Mouse (Mus musculus) splenic B cell, adult 2 months (primary cell): ENCODE results near the gene Taco1.
A peak's percentile ranks its signal among the peaks of the same experiment; 100 is the strongest.
"Not testable (repeated sequence)": the region's sequence is repeated elsewhere in the genome, so short reads cannot be mapped to it uniquely, and the experiment has no call there.

Experiments used
- DNase-seq: peaks from one replicate; pipeline ENCODE4 v3.0.0-alpha.2; 2011; ENCODE audit warnings: low read depth, low spot score
- H3K27me3 ChIP-seq: 2 replicates; pipeline ENCODE4 v1.6.1; 2012; ENCODE audit warnings: mild to moderate bottlenecking, low read length, moderate library complexity, mixed read lengths; ENCODE audit not compliant: control insufficient read depth, poor library complexity, insufficient read depth, severe bottlenecking
- H3K36me3 ChIP-seq: 2 replicates; pipeline ENCODE4 v1.6.1; 2012; ENCODE audit warnings: mild to moderate bottlenecking, low read length, moderate library complexity, mixed read lengths; ENCODE audit not compliant: control insufficient read depth, poor library complexity, insufficient read depth, severe bottlenecking

Taco1 gene

GRCm38 (mm10) chr11:106065923-106066571, at the start of gene Taco1:
TSS of gene Taco1 (plus strand) at chr11:106066061.
- no peaks in the 10 kb centered on the region for H3K36me3 ChIP-seq
- H3K27me3 ChIP-seq, result no peaks in the 10 kb centered on the region
- peak; percentile 94 for DNase-seq

- no peaks in the 10 kb centered on the region for H3K36me3 ChIP-seq
- DNase-seq, result no peak
- H3K27me3 ChIP-seq, result no peaks in the 10 kb centered on the region
These were observed 49.4 kb upstream of the Taco1 start for GRCm38 (mm10) chr11:106016440-106016839.

- Histone ChIP-seq H3K36me3 (no peaks in the 10 kb centered on the region), H3K27me3 (no peaks in the 10 kb centered on the region)
- DNase-seq, result peak; percentile 39
These were observed 45.7 kb upstream of the Taco1 start for GRCm38 (mm10) chr11:106020051-106020763.

GRCm38 (mm10) chr11:106025774-106026173, 40.1 kb upstream of the Taco1 start:
- no peaks in the 10 kb centered on the region for H3K27me3 ChIP-seq
- 0 out of 2 replicates have a peak, but pooled peaks cover 2% of the 10 kb centered on the region for H3K36me3 ChIP-seq
- DNase-seq, result no peak

GRCm38 (mm10) chr11:106026465-106027151, 39.3 kb upstream of the Taco1 start:
- H3K27me3 ChIP-seq, result no peaks in the 10 kb centered on the region
- peak; percentile 83 for DNase-seq

GRCm38 (mm10) chr11:106027607-106028006, 38.3 kb upstream of the Taco1 start:
- H3K27me3 ChIP-seq, result no peaks in the 10 kb centered on the region
- H3K36me3 ChIP-seq, result 0 out of 2 replicates have a peak, but pooled peaks cover 2% of the 10 kb centered on the region
- DNase-seq, result no peak

More at GRCm38 (mm10) chr11:106026465-106027151, 39.3 kb upstream of the Taco1 start:
- H3K36me3 ChIP-seq, result 0 out of 2 replicates have a peak, but pooled peaks cover 2% of the 10 kb centered on the region

GRCm38 (mm10) chr11:106032074-106032473, 33.8 kb upstream of the Taco1 start:
- H3K36me3 ChIP-seq, H3K27me3 ChIP-seq, DNase-seq: not testable (repeated sequence)

GRCm38 (mm10) chr11:106033491-106033919, 32.4 kb upstream of the Taco1 start:
- Histone ChIP-seq H3K27me3 (no peaks in the 10 kb centered on the region), H3K36me3 (no peaks in the 10 kb centered on the region)
- peak; percentile 83 for DNase-seq

- H3K36me3 ChIP-seq, result no peaks in the 10 kb centered on the region
- H3K27me3 ChIP-seq, result no peaks in the 10 kb centered on the region
- peak; percentile 38 for DNase-seq
These were observed 30.9 kb upstream of the Taco1 start for GRCm38 (mm10) chr11:106034986-106035385.

GRCm38 (mm10) chr11:106036548-106037417, 29.1 kb upstream of the Taco1 start, which contains the start of gene Dcaf7:
TSS of gene Dcaf7 (plus strand) at chr11:106036872.
- peak; percentile 98 for DNase-seq
- Histone ChIP-seq H3K36me3 (0 out of 2 replicates have a peak, but pooled peaks cover under 1% of the 10 kb centered on the region), H3K27me3 (no peaks in the 10 kb centered on the region)

- peak; percentile 48 for DNase-seq
- H3K36me3 ChIP-seq, result 0 out of 2 replicates have a peak, but pooled peaks cover 2% of the 10 kb centered on the region
- H3K27me3 ChIP-seq, result no peaks in the 10 kb centered on the region
These were observed 28.5 kb upstream of the Taco1 start for GRCm38 (mm10) chr11:106037418-106037751.

GRCm38 (mm10) chr11:106044349-106044748, 21.5 kb upstream of the Taco1 start:
- Histone ChIP-seq H3K36me3 (peaks cover 7% of the 10 kb centered on the region), H3K27me3 (no peaks in the 10 kb centered on the region)
- DNase-seq, result no peak

- no peak for DNase-seq
- H3K27me3 ChIP-seq, result no peaks in the 10 kb centered on the region
- peaks cover 8% of the 10 kb centered on the region for H3K36me3 ChIP-seq
These were observed 20.6 kb upstream of the Taco1 start for GRCm38 (mm10) chr11:106045256-106045655.

- peak; percentile 23 for DNase-seq
- H3K27me3 ChIP-seq, result no peaks in the 10 kb centered on the region
- peaks cover 8% of the 10 kb centered on the region for H3K36me3 ChIP-seq
These were observed 20.1 kb upstream of the Taco1 start for GRCm38 (mm10) chr11:106045780-106046179.
